30 mouse cellular contexts compared by ENCODE assay signal in the genomic region with DNA sequence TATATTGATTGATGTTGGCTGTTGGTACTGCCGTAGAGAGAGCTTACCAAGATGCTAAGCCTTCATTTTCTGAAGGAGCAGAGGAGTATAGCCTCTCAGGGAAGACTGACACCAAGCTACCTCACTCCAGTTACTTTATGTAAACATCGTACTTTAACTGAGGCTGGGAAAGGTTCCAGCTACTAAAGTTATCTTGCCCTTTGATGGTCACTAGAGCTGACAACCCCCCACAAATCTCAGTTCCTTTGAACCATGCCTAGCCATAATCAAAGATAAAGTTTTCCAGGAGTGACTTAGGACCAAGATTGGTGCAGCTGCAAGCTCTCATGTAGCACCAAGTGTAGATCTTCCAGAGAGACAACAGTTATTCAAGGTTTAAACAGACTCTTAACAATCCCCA. TPM values are rescaled to one million over a fixed set of nuclear protein-coding genes. Genes with fewer than 3 reads are reported as not detected.
A peak's percentile ranks its signal among the peaks of the same experiment; 100 is the strongest.
DNase-seq lines count a peak whose midpoint lies in the region; ATAC-seq and TF ChIP-seq lines count a peak whose summit lies in the region.
"Had no signal": no experiment of that assay in that cellular context is flagged by ENCODE, and none has a peak within 500 bp of the region (broad histone marks: within the 10 kb centered on the region; RNA-seq: fewer than 3 reads in every experiment).

No protein-coding gene starts in this region.

- ATAC-seq in intestine, embryonic 15.5 days: peak; percentile 36
- ATAC-seq in intestine, embryonic 16.5 days: no peak; the same call in 1 of the 2 replicates
- peak; percentile 75 for ATAC-seq in kidney, embryonic 16.5 days (ENCODE audit: low FRiP score, low TSS enrichment)
- no peak for ATAC-seq in stomach, embryonic 15.5 days (ENCODE audit: insufficient read depth, low FRiP score, low read depth)
- no peak for ATAC-seq in stomach, postnatal 0 days (ENCODE audit: low FRiP score, low TSS enrichment)
- ATAC-seq: activated CD4-positive, CD25-positive, alpha-beta regulatory T cell, adult 4 months; forebrain, embryonic 13.5 days; forebrain, embryonic 16.5 days had no signal

- no peaks in the 10 kb centered on the region for H3K4me1 ChIP-seq in intestine, embryonic 15.5 days (replicated peaks)
- no peaks in the 10 kb centered on the region for H3K4me1 ChIP-seq in intestine, embryonic 16.5 days (ENCODE audit: control insufficient read depth, insufficient read depth, low read length)
- no peaks in the 10 kb centered on the region for H3K4me1 ChIP-seq in kidney, embryonic 16.5 days (ENCODE audit: insufficient read depth, low read length)
- no peaks in the 10 kb centered on the region for H3K4me1 ChIP-seq in stomach, embryonic 15.5 days
- H3K4me1 ChIP-seq in stomach, postnatal 0 days (replicated peaks; ENCODE audit: control insufficient read depth, insufficient read depth): no peaks in the 10 kb centered on the region
- H3K4me1 ChIP-seq: embryonic facial prominence, embryonic 13.5 days; forebrain, embryonic 10.5 days; forebrain, embryonic 13.5 days had no signal

- 23% methylated on average over 2 of the region's 2 CpGs for WGBS in intestine, embryonic 15.5 days
- WGBS in intestine, embryonic 16.5 days: 34% methylated on average over 2 of the region's 2 CpGs
- WGBS in kidney, embryonic 16.5 days: 17% methylated on average over 2 of the region's 2 CpGs
- WGBS in stomach, embryonic 15.5 days: 24% methylated on average over 2 of the region's 2 CpGs
- WGBS in stomach, postnatal 0 days: 22% methylated on average over 2 of the region's 2 CpGs

- no peak overlapping the region for H3K4me2 ChIP-seq in intestine, embryonic 15.5 days (replicated peaks)
- no peak overlapping the region for H3K4me2 ChIP-seq in intestine, embryonic 16.5 days (ENCODE audit: low read depth, low read length)
- H3K4me2 ChIP-seq in kidney, embryonic 16.5 days (replicated peaks; ENCODE audit: low read depth, low read length): no peak overlapping the region
- no peak overlapping the region for H3K4me2 ChIP-seq in stomach, embryonic 15.5 days
- H3K4me2 ChIP-seq in stomach, postnatal 0 days (replicated peaks; ENCODE audit: low read depth): no peak overlapping the region
- H3K4me2 ChIP-seq: embryonic facial prominence, embryonic 13.5 days; forebrain, embryonic 13.5 days; heart, embryonic 13.5 days; hindbrain, embryonic 14.5 days had no signal

- no peak overlapping the region for H3K4me3 ChIP-seq in intestine, embryonic 15.5 days (replicated peaks)
- no peak overlapping the region for H3K4me3 ChIP-seq in intestine, embryonic 16.5 days (ENCODE audit: low read length)
- H3K4me3 ChIP-seq in kidney, embryonic 16.5 days (ENCODE audit: low read length): no peak overlapping the region
- no peak overlapping the region for H3K4me3 ChIP-seq in stomach, embryonic 15.5 days (replicated peaks)
- no peak overlapping the region for H3K4me3 ChIP-seq in stomach, postnatal 0 days (ENCODE audit: low read depth, low read length)
- H3K4me3 ChIP-seq: embryonic facial prominence, embryonic 13.5 days; forebrain, embryonic 10.5 days; forebrain, embryonic 13.5 days; heart, adult 2 months; heart, embryonic 10.5 days; heart, embryonic 13.5 days had no signal

- no peaks in the 10 kb centered on the region for H3K9me3 ChIP-seq in intestine, embryonic 15.5 days
- no peaks in the 10 kb centered on the region for H3K9me3 ChIP-seq in intestine, embryonic 16.5 days (ENCODE audit: control insufficient read depth, low read length)
- H3K9me3 ChIP-seq in kidney, embryonic 16.5 days (ENCODE audit: low read length): no peaks in the 10 kb centered on the region
- no peaks in the 10 kb centered on the region for H3K9me3 ChIP-seq in stomach, embryonic 15.5 days
- H3K9me3 ChIP-seq in stomach, postnatal 0 days (ENCODE audit: control insufficient read depth, low read length): no peaks in the 10 kb centered on the region
- H3K9me3 ChIP-seq: embryonic facial prominence, embryonic 13.5 days; forebrain, embryonic 10.5 days; forebrain, embryonic 13.5 days; heart, embryonic 10.5 days; heart, embryonic 13.5 days had no signal

- DNase-seq in embryo, embryonic 11 days: peak; percentile 2
- DNase-seq in embryo, embryonic 10.5 days (ENCODE audit: low spot score): no peak
- no peak for DNase-seq in kidney, adult 18-20 months
- no peak for DNase-seq in stomach, postnatal 0 days (ENCODE audit: low spot score)
- DNase-seq: adrenal gland, adult 8-10 months; adrenal gland, postnatal 25 days; cerebellum, adult 11-12 months; cerebellum, adult 8-10 months; cerebellum, postnatal 10 days; cerebellum, postnatal 36 days; gastrocnemius, postnatal 10 days; gastrocnemius, postnatal 36 days; heart, adult 2 months; heart, postnatal 14 days; heart, postnatal 4 days had no signal

- no peaks in the 10 kb centered on the region for H3K27me3 ChIP-seq in intestine, embryonic 15.5 days (replicated peaks)
- no peaks in the 10 kb centered on the region for H3K27me3 ChIP-seq in intestine, embryonic 16.5 days (replicated peaks; ENCODE audit: control insufficient read depth, insufficient read depth, low read length)
- no peaks in the 10 kb centered on the region for H3K27me3 ChIP-seq in kidney, embryonic 16.5 days (ENCODE audit: insufficient read depth, low read length)
- no peaks in the 10 kb centered on the region for H3K27me3 ChIP-seq in stomach, embryonic 15.5 days (replicated peaks)
- H3K27me3 ChIP-seq in stomach, postnatal 0 days (ENCODE audit: control insufficient read depth, insufficient read depth, low read length): no peaks in the 10 kb centered on the region
- H3K27me3 ChIP-seq: embryonic facial prominence, embryonic 13.5 days; forebrain, embryonic 13.5 days; heart, embryonic 13.5 days had no signal

- no peak for TF ChIP-seq EP300 in stomach, postnatal 0 days (optimal IDR thresholded peaks at IDR 0.05)

- no peak overlapping the region for H3K27ac ChIP-seq in intestine, embryonic 15.5 days
- no peak overlapping the region for H3K27ac ChIP-seq in intestine, embryonic 16.5 days (ENCODE audit: low read length)
- H3K27ac ChIP-seq in kidney, embryonic 16.5 days (ENCODE audit: low read length): no peak overlapping the region
- 0 out of 2 replicates have a peak overlapping the region, but pooled peaks have one; percentile 11 for H3K27ac ChIP-seq in stomach, embryonic 15.5 days
- H3K27ac ChIP-seq in stomach, postnatal 0 days (replicated peaks): no peak overlapping the region
- H3K27ac ChIP-seq: embryonic facial prominence, embryonic 13.5 days; forebrain, embryonic 10.5 days; forebrain, embryonic 13.5 days; heart, adult 2 months; heart, embryonic 10.5 days; heart, embryonic 13.5 days; hindbrain, embryonic 14.5 days had no signal

- no peaks in the 10 kb centered on the region for H3K36me3 ChIP-seq in intestine, embryonic 15.5 days
- H3K36me3 ChIP-seq in intestine, embryonic 16.5 days (ENCODE audit: control insufficient read depth, insufficient read depth, low read length): no peaks in the 10 kb centered on the region
- H3K36me3 ChIP-seq in kidney, embryonic 16.5 days (ENCODE audit: insufficient read depth, low read length): no peaks in the 10 kb centered on the region
- H3K36me3 ChIP-seq in stomach, embryonic 15.5 days: no peaks in the 10 kb centered on the region
- H3K36me3 ChIP-seq in stomach, postnatal 0 days (ENCODE audit: control insufficient read depth, insufficient read depth, low read length): no peaks in the 10 kb centered on the region
- H3K36me3 ChIP-seq: embryonic facial prominence, embryonic 13.5 days; forebrain, embryonic 10.5 days; heart, embryonic 10.5 days; heart, embryonic 13.5 days had no signal

- H3K9ac ChIP-seq in intestine, embryonic 15.5 days: no peak overlapping the region
- no peak overlapping the region for H3K9ac ChIP-seq in intestine, embryonic 16.5 days (ENCODE audit: low read depth, low read length)
- no peak overlapping the region for H3K9ac ChIP-seq in kidney, embryonic 16.5 days (replicated peaks; ENCODE audit: low read length)
- H3K9ac ChIP-seq in stomach, embryonic 15.5 days: no peak overlapping the region
- no peak overlapping the region for H3K9ac ChIP-seq in stomach, postnatal 0 days (ENCODE audit: low read length)
- H3K9ac ChIP-seq: embryonic facial prominence, embryonic 13.5 days; forebrain, embryonic 13.5 days; heart, embryonic 13.5 days; hindbrain, embryonic 14.5 days had no signal

- no peak for TF ChIP-seq CTCF in stomach, postnatal 0 days (IDR thresholded peaks at IDR 0.05; ENCODE audit: low read depth)

RNA-seq across cellular contexts. Expression of a gene that starts 18.0 kb away (rescaled TPM):
- polyA plus RNA-seq in intestine, embryonic 15.5 days (2015; fragmentation: Nextera tagmentation; extraction: Ambion mirVana): 286 and 313 TPM in 2 replicates
- 496 and 608 TPM in 2 replicates for polyA plus RNA-seq in intestine, embryonic 16.5 days (2015; fragmentation: Nextera tagmentation; extraction: Ambion mirVana)
- polyA plus RNA-seq in kidney, embryonic 16.5 days (2015; fragmentation: Nextera tagmentation; extraction: Ambion mirVana): 5.6 and 5.8 TPM in 2 replicates
- 128 and 152 TPM in 2 replicates for polyA plus RNA-seq in stomach, embryonic 15.5 days (2015; fragmentation: Nextera tagmentation; extraction: Ambion mirVana)
- 98.4 and 105 TPM in 2 replicates for polyA plus RNA-seq in stomach, postnatal 0 days (2015; fragmentation: Nextera tagmentation; extraction: Ambion mirVana)

RNA-seq across cellular contexts. Expression of a gene that starts 22.5 kb away (rescaled TPM):
- 0.28 and 0.46 TPM in 2 replicates for polyA plus RNA-seq in intestine, embryonic 15.5 days (2015; fragmentation: Nextera tagmentation; extraction: Ambion mirVana)
- polyA plus RNA-seq in intestine, embryonic 16.5 days (2015; fragmentation: Nextera tagmentation; extraction: Ambion mirVana): 0.39 and 0.49 TPM in 2 replicates
- 2.1 and 2.4 TPM in 2 replicates for polyA plus RNA-seq in kidney, embryonic 16.5 days (2015; fragmentation: Nextera tagmentation; extraction: Ambion mirVana)
- polyA plus RNA-seq in stomach, embryonic 15.5 days (2015; fragmentation: Nextera tagmentation; extraction: Ambion mirVana): 1.0 and 1.3 TPM in 2 replicates
- polyA plus RNA-seq in stomach, postnatal 0 days (2015; fragmentation: Nextera tagmentation; extraction: Ambion mirVana): 0.21 TPM in 2 replicates
- polyA plus RNA-seq: brain, embryonic 14.5 days; forebrain, embryonic 10.5 days; heart, embryonic 13.5 days; hindbrain, embryonic 11.5 days; hindbrain, embryonic 14.5 days had no signal

RNA-seq across cellular contexts. Expression of a gene that starts 55.5 kb away (rescaled TPM):
- polyA plus RNA-seq in intestine, embryonic 15.5 days (2015; fragmentation: Nextera tagmentation; extraction: Ambion mirVana): 409 and 428 TPM in 2 replicates
- polyA plus RNA-seq in intestine, embryonic 16.5 days (2015; fragmentation: Nextera tagmentation; extraction: Ambion mirVana): 611 and 704 TPM in 2 replicates
- polyA plus RNA-seq in kidney, embryonic 16.5 days (2015; fragmentation: Nextera tagmentation; extraction: Ambion mirVana): 50.5 and 52.9 TPM in 2 replicates
- 125 and 188 TPM in 2 replicates for polyA plus RNA-seq in stomach, embryonic 15.5 days (2015; fragmentation: Nextera tagmentation; extraction: Ambion mirVana)
- 65.8 and 72.8 TPM in 2 replicates for polyA plus RNA-seq in stomach, postnatal 0 days (2015; fragmentation: Nextera tagmentation; extraction: Ambion mirVana)
- polyA plus RNA-seq: activated CD4-positive, CD25-positive, alpha-beta regulatory T cell, adult 4 months; cortical plate, adult 2 months; embryonic facial prominence, embryonic 13.5 days had no signal

Comparison
In these comparisons a context has a peak if more than half of its experiments do, and no peak if none do; other contexts are left out.
1. ATAC-seq: peak in intestine, embryonic 15.5 days (single experiment) and kidney, embryonic 16.5 days (single experiment); none in intestine, embryonic 16.5 days (single experiment), stomach, embryonic 15.5 days (single experiment) and stomach, postnatal 0 days (single experiment).
2. RNA of a gene that starts 18.0 kb away (polyA plus RNA-seq): 496 to 608 TPM in intestine, embryonic 16.5 days, 286 to 313 TPM in intestine, embryonic 15.5 days, 128 to 152 TPM in stomach, embryonic 15.5 days and 98.4 to 105 TPM in stomach, postnatal 0 days; 5.6 to 5.8 TPM in kidney, embryonic 16.5 days; every median in the first group is over 10 times any median in the second.